Mouse (Mus musculus) heart, adult 8-10 months (tissue): ENCODE data around the gene Cadm1. TPM values are rescaled to one million over a fixed set of nuclear protein-coding genes. Genes with fewer than 3 reads are reported as not detected.
A peak's percentile ranks its signal among the peaks of the same experiment; 100 is the strongest.

ENCODE experiments used
- DNase-seq: peaks from one replicate; pipeline ENCODE4 v3.0.0; 2022; ENCODE audit warnings: low spot score
- total RNA-seq, 4 experiments: library from RNA; stranded (reverse); gene quantifications; 2 replicates each; pipeline ENCODE4 v1.2.4; 2022

The Cadm1 gene
- total RNA-seq = 1 to 10 TPM; 1.7 to 2.3 (median 2.1) TPM

DNA sequence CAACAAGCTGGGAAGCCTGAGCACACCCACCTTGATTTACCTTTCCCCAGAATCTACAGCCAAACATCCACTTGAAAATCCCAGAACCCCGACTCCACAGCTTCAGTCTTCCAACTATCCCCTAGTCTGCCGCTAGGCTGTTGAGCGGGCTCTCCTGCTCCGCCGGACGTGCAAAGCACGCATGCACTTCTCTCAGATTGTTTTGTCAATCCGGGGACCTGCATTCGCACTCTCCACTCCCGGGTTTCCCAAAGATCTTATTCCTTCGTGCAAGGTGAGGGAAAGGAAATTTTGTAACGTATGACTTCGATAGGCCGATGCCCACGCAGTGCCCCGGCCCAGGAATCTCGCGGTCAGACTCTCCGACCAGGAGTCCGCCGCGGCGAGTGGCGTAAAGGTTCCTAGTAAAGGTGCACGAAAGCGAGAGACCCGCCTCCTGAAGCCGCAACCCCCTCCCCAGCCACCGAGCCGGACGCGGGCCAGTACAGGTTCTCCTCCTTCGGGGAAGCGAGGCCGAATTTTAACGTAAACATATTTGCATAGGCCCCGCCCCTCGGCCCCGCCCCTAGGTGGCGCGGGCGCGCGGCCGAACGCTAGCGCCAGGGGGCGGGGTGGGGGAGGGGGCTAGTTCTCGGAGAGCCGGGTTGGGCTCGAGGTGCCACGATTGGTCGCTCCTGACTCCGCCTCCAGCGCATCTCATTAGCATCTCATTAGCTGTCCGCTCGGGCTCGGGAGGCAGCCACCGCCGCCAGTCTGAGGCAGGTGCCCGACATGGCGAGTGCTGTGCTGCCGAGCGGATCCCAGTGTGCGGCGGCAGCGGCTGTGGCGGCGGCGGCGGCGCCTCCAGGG, at the start of gene Cadm1:
Cadm1 (plus strand) TSS at position 572 of the 849 bp plus-strand sequence.
- peak; percentile 92 for DNase-seq

DNA sequence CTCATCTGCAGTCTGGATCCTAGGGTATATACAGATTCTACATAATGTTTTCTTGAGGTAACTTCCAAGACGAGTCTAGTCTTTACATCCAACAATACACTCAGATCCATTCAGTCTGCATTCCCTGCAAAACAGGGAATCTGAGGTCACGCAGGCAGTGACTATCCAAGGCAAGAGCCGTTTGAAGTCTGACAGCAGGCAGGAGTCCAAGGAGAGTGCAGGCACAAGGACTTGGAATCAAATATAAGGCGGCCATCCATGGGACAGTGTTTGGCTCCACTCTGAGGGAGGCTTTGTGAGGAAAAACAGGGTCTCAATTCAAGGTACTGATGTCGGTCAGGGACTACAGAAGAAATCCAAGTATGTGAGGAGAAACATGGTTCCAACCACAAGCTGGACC, 45.5 kb upstream of the Cadm1 start:
- no peak for DNase-seq

DNA sequence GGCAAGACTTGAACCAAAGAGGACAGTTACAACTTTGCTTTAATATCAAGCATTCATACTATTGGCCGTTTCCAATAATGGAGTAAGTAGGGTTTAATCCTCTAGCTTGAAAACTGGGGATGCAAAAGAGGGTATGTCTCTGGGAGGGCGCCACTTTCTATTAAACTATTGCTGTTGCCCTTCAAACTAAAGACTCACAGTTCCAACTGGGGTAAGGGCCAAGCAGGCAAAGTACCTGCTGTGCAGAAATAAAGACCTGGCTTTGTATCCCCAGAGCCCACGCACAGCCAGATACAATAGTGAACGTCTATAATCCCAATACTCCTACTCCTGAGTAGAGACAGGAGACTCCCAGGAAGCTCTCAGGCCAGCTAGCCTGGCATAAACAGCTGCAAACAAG, 44.8 kb upstream of the Cadm1 start:
- DNase-seq = no peak

DNA sequence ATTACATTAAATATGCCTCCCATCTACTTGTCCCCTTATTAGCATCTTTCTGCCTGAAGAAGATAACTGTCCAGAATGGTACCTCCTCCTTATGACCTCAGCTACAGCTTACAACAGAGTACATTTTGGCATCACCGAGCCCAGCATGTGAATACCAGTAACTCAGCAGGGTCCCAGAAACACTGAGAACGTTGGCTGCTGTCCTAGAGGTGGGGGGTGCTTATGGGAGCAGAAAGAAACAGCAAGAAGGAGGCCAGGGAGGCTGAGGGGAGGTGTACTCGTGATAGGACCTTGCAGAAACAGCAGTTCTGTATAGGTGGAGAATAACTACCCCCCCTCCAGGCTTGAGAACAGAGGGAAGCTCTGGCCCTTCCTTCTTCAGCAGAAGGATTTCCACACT, 30.2 kb upstream of the Cadm1 start:
- no peak for DNase-seq

DNA sequence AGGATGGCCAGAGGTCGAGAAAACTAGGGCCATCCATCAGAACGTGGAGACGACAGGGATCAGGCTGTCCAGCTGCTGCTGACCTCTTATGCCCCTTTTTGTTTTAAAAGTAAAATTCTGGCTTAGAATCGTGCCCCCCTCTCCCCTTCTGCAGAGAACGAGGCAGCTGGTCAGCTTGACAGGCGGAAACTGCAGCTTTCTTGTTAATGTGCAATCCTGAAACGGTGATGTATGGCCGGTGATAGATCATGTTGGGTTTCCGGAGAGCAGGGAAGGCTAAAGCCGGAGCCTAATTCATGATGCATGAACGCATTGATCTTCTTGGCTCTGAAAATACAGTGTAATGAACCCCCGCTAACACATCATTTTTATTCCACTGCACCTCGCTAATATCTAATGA, 24.0 kb upstream of the Cadm1 start:
- DNase-seq = no peak

DNA sequence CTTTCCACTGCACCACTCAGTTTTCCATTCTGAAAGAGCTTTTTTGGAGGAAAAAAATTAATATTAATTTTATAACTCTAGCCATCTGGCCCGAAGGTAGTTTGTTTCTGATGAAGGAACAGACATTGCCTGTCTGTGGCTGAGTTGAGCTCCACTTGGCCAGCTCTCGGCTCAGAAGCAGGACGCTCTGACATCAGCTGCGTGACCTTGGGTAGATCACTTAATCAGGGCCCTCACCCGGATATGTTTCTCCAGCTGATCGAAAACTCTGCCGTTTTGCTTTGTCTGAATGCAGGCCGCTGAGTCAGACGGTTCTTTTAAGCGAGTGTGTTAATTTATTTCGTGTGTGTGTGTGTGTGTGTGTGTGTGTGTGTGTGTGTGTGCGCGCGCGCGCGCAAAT, 23.1 kb upstream of the Cadm1 start:
- no peak for DNase-seq

DNA sequence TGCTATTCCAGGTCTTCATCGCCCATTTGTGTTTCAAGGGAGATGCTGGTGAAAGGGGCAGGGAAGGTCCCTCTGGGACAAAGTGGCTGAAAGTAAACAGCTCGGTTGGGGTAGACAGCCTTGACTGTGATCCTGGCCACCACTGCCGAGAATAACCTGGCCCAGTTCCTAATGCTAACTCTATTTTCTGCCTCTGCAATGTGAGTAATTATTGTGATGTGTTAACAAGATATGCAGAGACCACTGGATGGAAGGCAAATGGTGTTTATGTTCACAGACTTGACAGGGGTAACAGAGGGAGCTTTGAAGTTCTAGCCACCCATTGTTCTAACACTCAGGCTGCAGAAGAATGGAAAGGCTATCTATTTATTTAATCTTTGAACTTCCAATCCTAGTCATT, 21.9 kb upstream of the Cadm1 start:
- DNase-seq = no peak

DNA sequence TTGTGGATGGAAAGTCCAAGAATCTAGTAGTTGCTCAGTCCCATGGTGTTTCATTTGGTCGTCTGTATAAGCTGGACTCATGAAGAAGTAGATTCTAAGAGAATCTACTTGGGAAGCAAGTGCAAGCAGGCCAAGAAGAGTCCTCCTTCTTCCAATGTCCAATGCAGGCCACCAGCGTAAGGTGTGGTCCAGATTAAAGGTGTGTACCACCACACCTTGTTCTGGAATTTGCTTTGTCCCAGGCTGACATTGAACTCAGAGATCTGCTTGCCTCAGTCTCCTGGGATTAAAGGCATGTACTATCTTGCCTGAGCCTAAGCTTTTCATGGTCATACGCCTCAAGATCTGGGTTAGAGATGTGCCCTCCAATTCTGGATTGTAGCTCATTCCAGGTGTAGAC, 17.5 kb upstream of the Cadm1 start:
- no peak for DNase-seq

DNA sequence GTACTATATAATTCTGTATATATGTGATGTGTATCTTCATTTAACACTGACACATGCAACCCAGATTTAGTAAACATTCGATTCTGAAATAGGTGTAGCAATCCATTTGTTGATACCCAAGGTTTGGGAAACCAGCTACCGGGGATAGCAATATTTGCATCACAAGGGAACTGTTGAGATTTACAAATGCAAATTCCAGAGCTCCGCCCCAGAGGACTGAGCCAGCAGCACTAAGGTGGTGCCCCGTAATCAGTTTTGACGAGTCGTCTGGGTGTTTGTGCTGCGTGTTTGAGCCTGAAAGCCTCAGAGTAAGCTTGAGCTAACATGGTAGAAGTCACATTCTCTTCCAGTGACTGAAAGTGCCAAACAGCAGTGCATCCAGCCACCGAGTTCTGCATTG, 15.7 kb upstream of the Cadm1 start:
- no peak for DNase-seq

DNA sequence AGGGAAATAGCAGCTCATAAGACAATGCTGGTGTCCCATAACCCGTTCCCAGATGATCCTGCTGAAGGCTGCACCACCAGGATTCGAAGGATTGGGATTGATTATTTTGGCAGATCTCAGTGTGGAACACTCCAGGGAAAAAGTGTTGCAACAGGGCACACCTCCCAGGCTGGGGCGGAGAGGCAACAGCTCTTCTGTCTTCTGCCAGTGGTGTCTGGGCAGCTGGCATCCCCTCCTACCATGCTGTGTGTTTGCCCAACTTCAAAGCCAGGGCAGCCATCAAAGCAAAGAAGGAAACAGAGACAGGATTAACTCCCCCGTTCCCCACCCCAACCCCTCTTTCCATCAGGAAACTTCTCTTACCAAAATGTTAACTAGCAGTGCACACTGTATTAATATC, 13.7 kb upstream of the Cadm1 start:
- DNase-seq = no peak

DNA sequence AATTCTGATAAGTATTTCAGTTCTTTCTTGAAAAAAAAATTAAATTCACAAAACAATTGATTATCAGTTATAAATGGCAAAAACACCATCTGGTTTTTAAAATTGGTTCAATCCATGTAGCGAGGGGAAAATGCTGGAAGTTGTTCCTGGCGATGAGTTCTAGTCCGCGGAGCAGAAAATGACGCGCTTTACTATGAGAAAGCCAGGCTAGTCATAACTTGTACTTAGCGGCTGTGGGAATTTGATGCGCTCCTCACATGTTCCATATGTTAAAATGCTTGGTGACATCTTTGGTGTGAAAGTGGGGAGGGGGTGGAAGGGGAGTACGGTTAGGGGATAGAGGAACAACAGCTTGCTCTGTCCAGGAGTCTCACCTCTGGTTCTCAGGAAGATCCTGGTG, 2.7 kb upstream of the Cadm1 start:
- no peak for DNase-seq

DNA sequence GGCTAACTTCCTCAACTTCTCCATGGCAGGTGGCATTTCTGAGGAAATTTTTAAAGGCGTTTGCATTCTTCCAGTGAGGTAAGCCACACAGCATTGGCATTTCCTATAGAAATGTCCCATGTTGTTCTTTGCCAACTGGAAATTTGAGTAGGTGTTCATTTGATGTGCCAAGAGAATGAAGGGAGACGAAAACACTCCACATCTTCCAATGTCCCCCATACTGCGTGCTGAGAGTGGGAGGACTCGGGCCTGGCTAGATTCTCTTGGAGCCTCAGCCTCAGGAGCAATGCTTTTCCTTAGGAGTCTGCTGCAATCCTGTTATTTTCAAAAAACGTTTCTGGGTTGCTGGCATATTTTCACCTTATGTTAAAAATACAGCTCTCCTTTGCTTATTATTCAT, 2.2 kb upstream of the Cadm1 start:
- no peak for DNase-seq

DNA sequence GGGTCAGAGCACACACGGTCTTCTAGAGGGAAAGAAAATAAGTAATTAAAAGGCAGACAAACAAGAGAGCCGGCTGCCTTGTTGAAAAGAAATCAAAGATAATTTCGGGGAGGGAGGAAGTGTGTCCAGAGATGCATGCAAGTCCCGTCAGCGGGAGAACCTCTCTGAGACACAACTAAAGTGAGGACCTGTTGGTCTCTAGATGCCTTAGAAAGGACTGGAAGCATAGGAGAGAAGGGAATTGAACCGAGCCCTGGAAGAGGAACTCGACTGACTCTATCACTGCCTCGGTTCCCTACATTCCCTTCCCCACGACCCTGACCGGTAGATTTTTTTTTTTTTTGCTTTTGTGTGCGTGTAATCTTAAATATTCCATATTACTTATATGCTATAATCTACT, 791 bp upstream of the Cadm1 start:
- DNase-seq = no peak

DNA sequence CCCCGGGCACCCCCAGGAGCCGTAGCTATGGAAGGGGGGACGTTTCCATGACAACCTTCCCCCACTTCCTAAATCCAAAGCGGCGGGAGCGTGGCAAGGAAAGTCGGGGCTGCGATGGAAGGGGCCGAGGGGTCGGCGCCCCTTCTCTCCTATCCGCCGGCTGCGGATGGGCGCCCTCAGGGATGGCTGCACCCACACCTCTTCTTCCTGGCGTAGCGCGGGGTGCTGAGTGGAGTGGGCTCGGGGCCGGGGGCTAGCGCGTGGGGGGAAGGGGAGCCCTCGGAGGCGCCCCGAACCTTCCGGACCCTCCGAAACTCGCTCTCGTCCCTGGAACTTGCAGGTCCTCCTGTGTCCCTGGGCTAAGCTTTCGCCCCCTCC, 560 bp downstream of the Cadm1 start:
- DNase-seq = no peak

DNA sequence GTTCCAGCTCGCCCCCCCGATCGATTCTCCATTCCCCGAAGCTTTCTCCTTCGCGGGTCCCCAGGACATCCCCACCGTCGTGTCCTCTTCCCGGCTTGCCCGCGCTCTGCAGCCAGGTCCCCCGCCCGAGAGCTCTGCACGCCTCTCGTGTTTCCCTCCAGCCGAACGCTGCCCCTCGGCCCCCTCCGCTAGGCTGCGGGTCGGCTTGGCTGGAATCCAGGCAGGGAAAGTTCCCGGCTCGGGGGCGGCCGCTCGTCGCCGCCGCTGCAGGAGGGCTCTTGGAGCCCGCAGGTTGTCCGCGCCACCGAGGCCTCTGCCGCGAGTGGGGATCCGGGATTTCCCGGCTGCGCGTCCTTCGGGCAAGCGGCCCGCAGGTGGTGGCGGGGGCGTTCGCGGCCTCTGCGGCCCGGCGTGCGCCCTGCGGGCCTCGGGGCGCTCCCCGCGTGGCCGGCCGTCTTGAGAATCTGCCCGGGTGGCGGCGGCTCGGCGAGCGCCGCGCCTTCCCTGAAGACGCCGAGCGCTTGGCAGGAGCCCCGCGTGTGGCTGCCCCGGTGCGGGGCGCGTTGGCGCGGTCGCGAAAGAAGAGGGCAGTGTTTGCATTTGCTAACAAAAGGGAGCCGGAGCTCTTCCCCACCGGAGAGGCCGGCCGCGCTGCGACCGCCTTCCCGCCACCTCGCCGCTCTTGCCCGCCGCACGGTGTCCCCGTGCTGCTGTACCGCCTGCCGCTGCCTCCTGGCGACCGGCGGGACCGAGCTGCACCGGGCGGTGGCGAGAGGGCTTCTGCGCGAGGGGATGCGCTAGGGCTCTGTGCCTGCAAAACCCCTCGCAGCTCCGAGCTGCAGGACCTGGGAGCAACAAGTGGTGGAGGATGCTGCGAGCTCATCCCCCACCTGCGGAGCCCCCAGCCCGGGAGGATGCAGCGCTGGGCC, 1.2 kb downstream of the Cadm1 start:
- DNase-seq = peak; percentile 24

DNA sequence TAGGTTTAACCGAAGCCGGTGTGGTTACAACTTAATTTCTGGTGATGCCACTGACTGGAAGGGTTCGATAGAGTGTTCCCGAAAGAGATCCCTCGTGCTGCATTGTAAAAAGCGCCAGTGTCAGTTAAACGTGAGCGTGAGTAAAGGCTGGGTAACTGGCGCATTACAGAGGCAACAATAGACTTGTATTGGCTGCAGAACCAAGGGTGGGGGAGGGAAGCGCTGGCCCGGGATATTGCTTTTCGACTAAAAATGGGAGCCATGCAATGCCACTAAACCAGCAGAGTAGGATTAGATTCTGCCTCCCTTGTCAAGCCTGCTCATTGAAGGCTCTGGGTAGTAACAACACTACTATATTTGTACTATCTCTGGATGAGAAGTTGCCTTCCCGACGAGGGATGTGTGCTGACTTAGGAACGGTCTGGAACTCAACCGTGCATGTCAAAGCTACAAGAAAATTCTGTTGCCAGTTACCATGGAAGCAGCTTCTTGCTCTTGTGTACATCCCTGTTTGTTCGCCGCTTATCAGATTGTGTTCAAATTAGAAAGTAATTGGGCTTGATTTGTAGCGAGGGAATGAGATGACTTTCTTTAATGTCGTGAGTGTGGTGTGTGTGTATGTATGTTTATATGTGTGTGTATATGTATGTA, 2.4 kb downstream of the Cadm1 start:
- no peak for DNase-seq

DNA sequence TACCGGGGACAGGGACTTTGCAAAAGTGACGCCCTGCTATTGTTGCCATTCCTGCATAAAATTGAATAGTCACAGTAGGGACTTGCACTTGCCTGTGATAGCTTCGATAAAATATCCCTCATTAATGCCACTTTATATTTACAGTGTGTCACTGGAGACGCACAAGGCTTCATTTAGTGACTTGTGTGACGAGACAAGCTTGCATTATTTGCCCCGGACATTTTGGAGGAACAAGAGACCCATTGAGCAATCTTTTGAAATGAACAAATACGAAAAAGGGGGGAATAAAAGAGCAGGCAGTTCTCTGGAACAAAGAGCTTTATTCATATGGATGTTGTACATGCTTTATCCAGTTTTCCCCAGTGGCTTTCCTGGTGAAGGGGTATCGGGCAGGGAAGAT, 3.5 kb downstream of the Cadm1 start:
- no peak for DNase-seq

DNA sequence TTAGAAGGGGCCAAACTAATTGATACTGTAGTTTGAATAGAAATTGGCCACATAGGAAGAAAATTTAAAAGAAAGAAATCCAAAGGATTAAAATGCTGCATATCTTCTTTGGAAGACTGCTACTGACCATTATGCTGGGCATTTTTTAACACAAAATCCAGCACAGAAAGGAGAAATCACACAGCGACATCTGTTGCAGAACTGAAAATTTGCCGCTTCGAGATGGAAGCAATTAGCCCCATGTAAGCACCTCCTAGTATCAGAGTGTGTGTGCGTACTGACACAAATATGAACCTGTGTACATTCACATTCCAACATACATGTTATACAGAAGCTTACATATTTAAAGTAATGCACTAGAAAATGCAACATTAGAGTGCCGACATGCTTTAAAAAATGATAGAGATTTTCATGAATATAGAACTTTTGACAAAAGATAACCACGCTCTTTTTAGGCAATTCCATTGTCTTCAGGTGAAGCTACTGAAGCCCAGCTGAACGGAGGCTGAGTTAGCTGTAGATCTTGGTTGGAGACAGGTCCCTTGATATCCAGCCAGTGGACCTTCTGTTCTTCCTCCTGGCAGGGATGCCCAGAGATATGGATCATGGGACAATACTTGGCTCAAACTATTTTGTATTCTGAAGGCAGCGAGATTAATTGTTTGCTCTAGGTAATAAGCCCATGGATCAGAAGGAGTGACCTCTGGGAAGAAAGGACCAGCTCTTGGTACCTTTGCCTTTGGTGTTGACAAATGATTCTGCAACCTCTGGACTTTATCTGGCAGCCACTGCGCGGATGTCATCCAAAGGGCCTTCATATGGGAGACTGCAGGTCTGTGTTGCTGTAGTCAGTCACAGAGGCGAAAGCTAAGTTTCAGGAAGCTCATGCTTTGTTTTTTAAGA, 4.9 kb downstream of the Cadm1 start:
- DNase-seq = no peak

DNA sequence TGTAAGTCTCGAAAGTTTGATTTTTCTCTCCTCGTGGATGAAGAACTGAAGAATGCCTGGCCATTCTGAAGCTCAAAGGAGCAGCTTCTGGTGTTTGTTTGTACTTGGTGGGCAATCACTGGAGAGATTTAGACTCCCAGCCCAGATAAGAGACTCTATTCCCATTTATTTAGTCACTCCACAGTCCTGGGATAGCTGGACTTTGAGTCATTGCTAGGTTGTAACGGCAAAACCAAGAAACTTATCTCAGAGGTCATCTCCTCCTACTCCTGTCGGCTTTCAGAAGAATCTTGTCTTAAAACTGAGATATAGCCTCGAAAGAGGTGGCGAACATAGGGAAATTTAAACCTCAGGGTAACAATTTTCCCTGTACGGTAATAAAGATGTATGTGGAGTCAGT, 15.3 kb downstream of the Cadm1 start:
- no peak for DNase-seq

DNA sequence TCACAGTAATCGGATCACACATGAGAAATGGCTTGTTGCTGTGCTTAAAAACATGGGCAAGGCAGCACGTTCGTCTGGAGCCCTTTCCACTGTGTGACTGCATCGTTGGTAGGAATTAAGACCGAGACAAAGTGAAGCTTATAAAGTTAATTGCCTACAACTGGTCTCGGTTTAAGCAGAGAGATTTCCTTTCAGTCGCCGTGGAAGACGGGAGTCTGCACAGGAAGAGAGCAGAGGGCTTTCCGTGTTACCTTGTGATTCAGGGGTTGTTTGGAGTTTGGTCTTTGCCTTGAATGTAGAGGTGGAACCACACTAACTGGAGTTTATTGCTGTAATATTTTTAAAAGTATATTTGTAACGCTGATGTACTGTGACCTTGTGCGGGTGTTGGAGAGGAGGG, 15.7 kb downstream of the Cadm1 start:
- no peak for DNase-seq

DNA sequence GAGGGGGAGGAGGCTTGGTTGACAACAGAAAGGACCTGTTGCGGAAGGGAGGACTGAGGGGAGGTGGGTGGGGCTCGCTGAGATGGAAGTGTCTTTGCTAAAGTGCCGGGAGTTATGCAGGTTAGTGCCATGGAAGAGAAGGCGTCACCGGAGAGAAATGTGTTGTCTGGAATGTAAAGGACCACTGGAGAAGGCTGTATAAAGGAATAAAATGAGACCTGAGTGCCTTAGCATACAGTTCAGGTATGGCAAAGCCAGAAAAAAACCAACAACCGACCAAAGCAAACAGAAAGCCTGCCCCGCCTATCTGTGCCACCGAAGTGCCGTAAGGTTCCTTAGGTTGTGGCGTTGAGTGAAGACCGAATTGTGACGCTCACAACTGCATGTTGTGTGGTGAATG, 18.4 kb downstream of the Cadm1 start:
- DNase-seq = no peak
